Mouse (Mus musculus) c-Kit-positive CD71-positive TER-119-negative erythroid progenitor cells, embryonic 14.5 days (primary cell): ENCODE results near the gene Sdcbp2.

Experiments
- DNase-seq: peaks from one replicate; pipeline ENCODE4 v3.0.0-alpha.2; 2013; ENCODE audit warnings: low read depth

Gene Sdcbp2

GRCm38 (mm10) chr2:151571873-151572700 is at the start of gene Sdcbp2:
Gene Sdcbp2 (plus strand): TSS chr2:151572622.
- no peak for DNase-seq

- no peak for DNase-seq
Measured at GRCm38 (mm10) chr2:151524324-151525041, 47.9 kb upstream of the Sdcbp2 start.

- DNase-seq, result no peak
Measured at GRCm38 (mm10) chr2:151525520-151525919, 46.9 kb upstream of the Sdcbp2 start.

GRCm38 (mm10) chr2:151528066-151528465 is 44.4 kb upstream of the Sdcbp2 start:
- DNase-seq, result no peak

- no peak for DNase-seq
Measured at GRCm38 (mm10) chr2:151529169-151529568, 43.3 kb upstream of the Sdcbp2 start.

GRCm38 (mm10) chr2:151530378-151531230 is 41.8 kb upstream of the Sdcbp2 start:
- DNase-seq, result no peak

GRCm38 (mm10) chr2:151533632-151534031 is 38.8 kb upstream of the Sdcbp2 start:
- no peak for DNase-seq

GRCm38 (mm10) chr2:151535961-151536617 is 36.3 kb upstream of the Sdcbp2 start:
- DNase-seq, result no peak

- DNase-seq, result no peak
Measured at GRCm38 (mm10) chr2:151536618-151536974, 35.8 kb upstream of the Sdcbp2 start.

- DNase-seq, result no peak
Measured at GRCm38 (mm10) chr2:151538646-151539045, 33.8 kb upstream of the Sdcbp2 start.

GRCm38 (mm10) chr2:151542323-151543062 is 29.9 kb upstream of the Sdcbp2 start, which contains the start of gene Fkbp1a:
Gene Fkbp1a (plus strand): TSS chr2:151542483.
- peak; percentile 80 for DNase-seq

- no peak for DNase-seq
Measured at GRCm38 (mm10) chr2:151543063-151543895, 29.1 kb upstream of the Sdcbp2 start.

GRCm38 (mm10) chr2:151544673-151545072 is 27.7 kb upstream of the Sdcbp2 start:
- no peak for DNase-seq

- no peak for DNase-seq
Measured at GRCm38 (mm10) chr2:151546571-151546970, 25.9 kb upstream of the Sdcbp2 start.

- no peak for DNase-seq
Measured at GRCm38 (mm10) chr2:151549615-151550121, 22.8 kb upstream of the Sdcbp2 start.

GRCm38 (mm10) chr2:151562930-151563921 is 9.2 kb upstream of the Sdcbp2 start:
- no peak for DNase-seq

- no peak for DNase-seq
Measured at GRCm38 (mm10) chr2:151564006-151564405, 8.4 kb upstream of the Sdcbp2 start.

- no peak for DNase-seq
Measured at GRCm38 (mm10) chr2:151564986-151565385, 7.4 kb upstream of the Sdcbp2 start.

GRCm38 (mm10) chr2:151566856-151567255 is 5.6 kb upstream of the Sdcbp2 start:
- no peak for DNase-seq
